Mouse (Mus musculus): ENCODE data around the gene Sept1.

Gene Sept1

GRCm38 (mm10) chr7:127232622-127233367 lies at the start of gene Sept1, which contains the start of gene Zfp553:
Gene Sept1 (minus strand): TSS chr7:127233130.
Gene Zfp553 (plus strand): TSS chr7:127233061.
- peak; percentile 61 to 67 for DNase-seq (ENCODE audit: low spot score in 2 of 2)

DNA sequence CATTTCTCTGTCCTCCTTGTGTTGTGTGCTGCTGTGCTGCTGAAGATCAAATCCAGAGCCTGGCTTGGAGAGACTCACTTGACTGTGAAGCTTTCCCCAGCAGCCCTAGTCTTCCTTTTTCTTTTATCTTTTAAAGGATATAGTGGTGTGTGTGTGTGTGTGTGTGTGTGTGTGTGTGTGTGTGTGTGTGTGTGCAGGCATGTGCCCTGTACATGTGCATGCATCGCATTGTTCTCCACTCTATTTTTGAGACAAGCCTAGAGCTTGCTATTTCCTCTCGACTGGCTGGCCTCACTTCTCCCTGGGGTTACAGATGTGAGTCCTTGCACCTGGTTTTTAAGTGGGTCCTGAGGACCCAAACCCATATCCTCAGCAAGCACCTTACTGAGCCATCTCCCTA lies 49.3 kb upstream of the Sept1 start:
- DNase-seq (ENCODE audit: low spot score in 2 of 2): no peak

- DNase-seq (ENCODE audit: low spot score in 2 of 2): no peak
These were observed 48.2 kb upstream of the Sept1 start for GRCm38 (mm10) chr7:127281114-127281513.

DNA sequence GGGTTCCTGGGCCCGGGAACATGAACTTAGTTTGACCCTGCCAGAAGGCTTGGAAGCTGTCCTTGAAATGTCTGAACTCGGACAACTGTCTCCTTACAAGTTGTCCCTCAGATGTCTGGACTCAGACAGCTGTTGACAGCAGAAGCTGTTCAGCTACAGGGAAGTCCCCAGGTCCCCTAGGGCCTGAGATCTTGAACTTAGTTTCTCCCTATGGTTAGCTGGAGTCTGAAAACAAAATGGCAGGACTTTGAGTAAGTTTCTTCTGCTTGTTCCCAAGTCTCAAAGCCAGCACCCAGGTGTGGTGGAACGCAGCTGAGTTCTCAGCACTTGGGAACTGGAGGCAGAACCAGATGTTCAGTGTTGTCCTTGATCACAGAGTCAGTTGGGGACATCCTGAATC lies 47.2 kb upstream of the Sept1 start:
- DNase-seq (ENCODE audit: low spot score in 2 of 2): no peak

GRCm38 (mm10) chr7:127278311-127278710 lies 45.4 kb upstream of the Sept1 start:
- peak in 1 of 2 experiments; percentile 65 for DNase-seq (ENCODE audit: low spot score in 2 of 2)

- DNase-seq (ENCODE audit: low spot score in 2 of 2): no peak
These were observed 43.6 kb upstream of the Sept1 start for GRCm38 (mm10) chr7:127276519-127276961.

- DNase-seq (ENCODE audit: low spot score in 2 of 2): peak; percentile 93 to 95
These were observed 41.2 kb upstream of the Sept1 start, which contains the start of gene Sephs2 for GRCm38 (mm10) chr7:127273925-127274789. Gene Sephs2 (minus strand): TSS chr7:127274055.

DNA sequence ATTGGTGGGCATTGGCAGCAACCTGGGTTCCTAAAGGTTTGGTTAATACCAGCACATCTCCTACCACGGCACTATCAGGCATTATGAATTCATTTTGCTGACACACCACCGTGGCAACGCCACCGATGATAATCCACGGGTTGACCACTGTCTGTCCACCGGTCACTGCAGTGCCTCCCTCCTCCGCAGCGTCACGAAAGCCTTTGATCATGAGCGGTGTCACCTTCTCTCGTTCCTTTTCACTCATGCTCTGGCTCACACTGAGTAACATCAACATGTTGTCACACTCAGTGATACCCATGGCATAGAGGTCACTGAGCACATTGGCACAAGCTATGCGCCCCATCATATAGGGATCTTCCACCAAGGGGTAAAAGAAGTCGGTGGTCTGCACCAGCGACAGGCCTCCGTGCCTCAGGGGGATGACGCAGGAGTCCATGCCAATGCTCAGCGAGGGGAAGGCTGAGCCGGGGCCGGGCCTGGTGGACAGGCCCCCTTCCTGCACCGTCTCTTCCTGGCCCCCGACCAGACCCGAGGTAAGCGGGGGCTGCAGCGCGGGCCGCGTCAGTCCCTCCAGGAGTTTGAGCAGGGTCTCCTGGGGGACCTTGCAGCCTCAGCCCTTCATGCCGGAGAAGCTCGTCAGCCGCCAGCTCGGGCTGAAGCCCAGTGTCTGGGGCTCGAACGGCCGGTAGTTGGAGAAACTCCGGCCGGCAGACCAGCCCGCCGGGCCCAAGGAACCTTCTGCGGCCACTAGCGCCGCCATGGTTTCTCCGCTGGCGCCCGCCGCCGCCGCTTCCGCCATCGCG lies 40.4 kb upstream of the Sept1 start:
- DNase-seq (ENCODE audit: low spot score in 2 of 2): peak; percentile 48 to 72

DNA sequence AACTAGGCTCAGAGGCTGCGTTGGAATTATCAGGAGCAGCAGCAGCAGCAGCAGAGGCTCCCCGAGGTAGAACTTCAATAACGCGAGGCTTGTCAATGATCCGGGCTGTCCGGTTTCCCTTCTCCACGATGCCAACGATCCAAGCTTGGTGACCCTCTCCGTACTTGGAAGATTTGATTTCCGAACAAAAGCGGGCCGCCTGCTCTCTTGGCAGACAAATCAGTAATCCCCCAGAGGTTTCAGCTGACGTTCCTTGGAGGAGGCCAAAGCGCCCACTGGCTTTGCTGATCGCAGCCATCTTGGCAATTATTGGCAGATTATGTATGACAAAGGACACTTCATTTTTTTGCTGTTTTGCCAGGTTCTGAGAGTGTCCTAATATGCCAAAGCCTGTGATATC lies 39.6 kb upstream of the Sept1 start:
- no peak for DNase-seq (ENCODE audit: low spot score in 2 of 2)

DNA sequence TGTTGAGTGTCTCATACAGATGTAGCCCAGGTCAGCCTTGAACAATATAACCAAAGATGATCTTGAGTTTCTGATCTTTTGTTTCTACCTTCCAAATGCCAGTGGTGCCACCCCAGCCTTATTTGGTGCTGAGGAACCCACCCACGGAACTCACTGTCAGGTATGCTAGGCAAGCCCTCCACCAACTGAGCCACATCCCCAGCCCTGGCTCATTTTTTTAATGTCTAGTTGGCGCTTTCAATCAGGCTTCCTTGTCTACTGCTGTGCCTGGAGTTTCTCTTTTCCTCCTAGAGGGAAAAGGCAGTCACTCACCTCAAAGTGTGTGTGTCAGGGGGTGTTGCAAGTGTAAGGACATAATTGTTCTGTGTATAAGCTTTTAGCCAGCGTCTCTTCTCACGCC lies 38.2 kb upstream of the Sept1 start:
- DNase-seq (ENCODE audit: low spot score in 2 of 2): no peak

DNA sequence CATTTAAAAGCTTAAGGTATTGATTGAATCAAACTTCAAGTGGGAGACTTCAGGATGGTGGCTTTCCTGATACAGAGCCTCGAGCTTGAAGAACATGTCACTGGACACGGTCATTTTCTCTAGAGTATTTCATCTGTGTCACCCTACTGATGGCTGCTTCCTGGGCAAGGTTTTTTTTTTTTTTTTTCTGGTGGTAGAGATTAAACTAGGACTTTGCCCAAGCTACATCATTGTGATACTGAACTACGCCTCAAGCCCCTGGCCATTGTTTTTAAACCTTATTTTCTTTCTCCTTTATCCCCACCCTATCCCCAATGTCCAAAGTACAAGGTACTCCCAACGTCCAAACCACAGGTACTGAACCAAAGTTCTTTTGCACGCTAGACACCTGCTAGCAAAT lies 37.7 kb upstream of the Sept1 start:
- DNase-seq (ENCODE audit: low spot score in 2 of 2): no peak

DNA sequence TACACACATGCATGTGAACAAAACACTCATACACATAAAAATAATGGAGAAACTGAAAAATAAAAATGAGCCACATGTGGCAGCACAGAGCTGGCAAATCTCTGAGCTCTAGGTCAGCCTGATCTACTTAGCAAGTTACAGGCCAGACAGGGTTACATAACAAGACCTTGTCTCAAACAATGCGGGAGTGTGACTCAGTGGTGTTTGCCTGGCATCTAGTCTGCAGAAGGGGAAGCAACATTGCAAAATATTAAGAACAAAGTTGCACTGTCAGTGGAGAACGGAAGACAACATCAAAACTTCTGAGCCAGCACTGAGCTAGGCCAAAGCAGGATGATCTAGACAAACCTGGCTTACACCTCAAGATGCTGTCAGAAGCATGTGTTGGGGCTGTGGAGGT lies 37.3 kb upstream of the Sept1 start:
- DNase-seq (ENCODE audit: low spot score in 2 of 2): no peak

- DNase-seq (ENCODE audit: low spot score in 2 of 2): no peak
These were observed 30.6 kb upstream of the Sept1 start for GRCm38 (mm10) chr7:127263526-127263925.

DNA sequence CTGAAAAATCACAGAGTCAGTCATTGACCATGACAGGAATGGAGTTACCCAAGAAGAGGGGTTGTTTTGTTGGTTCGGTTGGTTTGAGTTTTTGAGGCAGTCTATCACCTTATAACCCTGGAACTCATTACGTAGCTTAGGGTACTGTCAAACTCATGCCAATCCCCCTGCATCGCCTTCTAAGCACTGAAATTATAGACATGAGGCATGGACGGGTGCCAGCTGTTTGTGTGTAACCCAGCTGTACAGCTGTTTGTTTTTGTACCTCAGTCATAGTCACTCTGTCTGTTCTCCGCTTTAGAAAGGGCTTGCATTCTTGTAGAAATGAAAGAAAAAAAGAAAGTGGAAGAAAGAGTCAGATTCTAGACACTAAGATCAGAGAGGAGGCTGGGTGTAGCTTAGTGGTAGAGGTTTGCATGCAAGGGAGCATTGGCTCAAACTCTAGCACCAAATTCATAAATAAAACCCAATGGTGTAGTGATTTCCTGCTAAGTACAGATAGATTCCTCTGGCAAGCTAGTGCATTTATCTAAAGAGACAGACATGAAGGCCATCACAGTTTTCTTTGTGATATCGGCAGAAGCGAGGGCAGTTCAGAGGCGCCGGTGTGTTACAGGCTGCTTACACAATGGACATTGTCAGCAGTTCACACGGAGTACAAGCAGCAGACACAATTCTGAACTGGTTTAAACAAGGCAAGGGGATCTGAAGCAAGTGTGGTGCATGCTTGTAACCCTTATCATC lies 29.5 kb upstream of the Sept1 start:
- no peak for DNase-seq (ENCODE audit: low spot score in 2 of 2)

- DNase-seq (ENCODE audit: low spot score in 2 of 2): peak; percentile 96 to 97
These were observed 27.6 kb upstream of the Sept1 start, which contains the start of gene Dctpp1 for GRCm38 (mm10) chr7:127260309-127261111. Gene Dctpp1 (minus strand): TSS chr7:127260709.

DNA sequence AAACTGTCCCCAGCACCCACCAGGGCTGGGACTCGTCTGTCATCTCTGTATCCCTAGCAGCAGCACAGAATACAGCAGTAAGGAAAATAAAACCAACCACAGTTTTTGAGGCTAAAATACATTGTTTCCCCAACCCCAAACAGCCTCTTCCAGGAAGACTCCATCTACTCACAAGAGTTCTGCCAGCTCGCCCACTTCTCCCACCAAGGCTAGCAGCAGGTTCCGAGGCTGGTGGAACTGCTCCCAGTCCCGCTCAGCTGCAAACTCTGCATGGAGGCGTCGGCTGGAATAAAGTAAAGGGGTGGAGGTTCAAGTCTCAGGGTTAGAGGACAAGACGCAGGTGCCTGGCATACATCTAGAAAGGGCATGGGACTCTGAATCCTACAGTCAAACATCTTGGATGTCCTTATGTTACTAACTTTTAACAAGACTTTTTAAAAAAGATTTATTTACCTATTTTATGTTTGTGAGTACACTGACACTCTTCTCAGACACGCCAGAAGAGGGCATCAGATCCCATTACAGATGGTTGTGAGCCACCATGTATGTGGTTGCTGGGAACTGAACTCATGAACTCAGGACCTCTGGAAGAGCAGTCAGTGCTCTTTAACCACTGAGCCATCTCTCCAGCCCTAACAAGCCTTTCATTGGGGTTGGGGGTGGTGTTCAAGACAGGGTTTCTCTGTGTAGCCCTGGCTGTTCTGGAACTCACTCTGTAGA lies 26.4 kb upstream of the Sept1 start:
- no peak for DNase-seq (ENCODE audit: low spot score in 2 of 2)

GRCm38 (mm10) chr7:127256518-127256917 lies 23.6 kb upstream of the Sept1 start:
- no peak for DNase-seq (ENCODE audit: low spot score in 2 of 2)

- DNase-seq (ENCODE audit: low spot score in 2 of 2): no peak
These were observed 23.0 kb upstream of the Sept1 start for GRCm38 (mm10) chr7:127255965-127256364.

DNA sequence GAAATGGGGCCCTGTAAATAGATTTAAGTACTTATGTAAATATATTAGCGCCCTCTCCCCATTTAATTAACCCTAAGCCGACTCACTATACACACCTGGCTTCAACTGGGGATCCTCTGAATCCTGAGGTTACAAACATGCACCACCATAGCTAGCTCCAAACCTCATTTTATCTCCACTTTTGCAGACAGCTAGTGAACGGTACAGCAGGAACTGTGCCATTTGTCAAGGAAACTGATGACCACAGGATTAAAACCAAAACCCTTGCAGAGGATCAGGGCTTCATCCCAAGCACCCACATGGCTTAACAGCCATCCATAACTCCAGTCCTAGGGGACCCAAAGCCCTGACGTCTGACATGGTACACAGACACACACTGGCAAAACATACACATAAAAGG lies 22.1 kb upstream of the Sept1 start:
- no peak for DNase-seq (ENCODE audit: low spot score in 2 of 2)

All from natural killer cell, adult 2 months (primary cell).